Mouse (Mus musculus) bone marrow macrophage, adult 2 months (primary cell): ENCODE measurements around the gene Iscu.

Source experiments
- CTCF ChIP-seq: IDR thresholded peaks from 2 replicates; pipeline ENCODE4 v1.5.1; 2012; ENCODE audit warnings: low read depth, mild to moderate bottlenecking, low read length, moderate library complexity
- POLR2A ChIP-seq: IDR thresholded peaks from 2 replicates; pipeline ENCODE4 v1.6.1; 2012; ENCODE audit warnings: mild to moderate bottlenecking, low read depth, low read length, borderline replicate concordance

- TF ChIP-seq CTCF (no peak), POLR2A (no peak)
Measured at GRCm38 (mm10) chr5:113782624-113783023, 10.1 kb downstream of the Iscu start.
